Mouse (Mus musculus) kidney, embryonic 14.5 days (tissue): ENCODE measurements around the gene Olfr1228. TPM values are rescaled to one million over a fixed set of nuclear protein-coding genes. Genes with fewer than 3 reads are reported as not detected.

Source experiments
- ATAC-seq: fragments of 200-750 bp; cut with Nextera tagmentation; 2 replicates; pipeline ENCODE4 v1.8.0; 2017; ENCODE audit warnings: moderate number of reproducible peaks, mild to moderate bottlenecking, moderate TSS enrichment, moderate library complexity; ENCODE audit not compliant: low FRiP score, low TSS enrichment
- H3K27ac ChIP-seq: fragments of 300-500 bp; sonication (generic); 2 replicates; pipeline ENCODE4 v1.5.1; 2014; ENCODE audit warnings: low read depth, mild to moderate bottlenecking, low read length, moderate library complexity, mixed read lengths
- H3K27me3 ChIP-seq: fragments of 300-500 bp; sonication (generic); 2 replicates; pipeline ENCODE4 v1.6.1; 2014; ENCODE audit warnings: mild to moderate bottlenecking, low read length; ENCODE audit not compliant: control insufficient read depth, insufficient read depth
- H3K36me3 ChIP-seq: fragments of 300-500 bp; sonication (generic); 2 replicates; pipeline ENCODE4 v1.6.1; 2014; ENCODE audit warnings: low read length, mixed read lengths; ENCODE audit not compliant: control insufficient read depth, insufficient read depth
- H3K4me1 ChIP-seq: fragments of 300-500 bp; sonication (generic); 2 replicates; pipeline ENCODE4 v1.6.1; 2014; ENCODE audit warnings: low read length, mixed read lengths; ENCODE audit not compliant: control insufficient read depth, insufficient read depth
- H3K4me2 ChIP-seq: fragments of 300-500 bp; sonication (generic); replicated peaks from 2 replicates; pipeline ENCODE4 v1.6.1; 2014; ENCODE audit warnings: low read depth, mild to moderate bottlenecking, low read length
- H3K4me3 ChIP-seq: fragments of 300-500 bp; sonication (generic); 2 replicates; pipeline ENCODE4 v1.5.1; 2014; ENCODE audit warnings: mild to moderate bottlenecking, low read length
- H3K9ac ChIP-seq: fragments of 300-500 bp; sonication (generic); 2 replicates; pipeline ENCODE4 v1.6.1; 2014; ENCODE audit warnings: low read depth, mild to moderate bottlenecking, low read length, moderate library complexity
- H3K9me3 ChIP-seq: fragments of 300-500 bp; sonication (generic); 2 replicates; pipeline ENCODE4 v1.6.1; 2016; ENCODE audit warnings: low read length; ENCODE audit not compliant: control insufficient read depth
- WGBS: fragments of 180-500 bp; shearing (Covaris S2); extraction: QIAGEN DNeasy Blood & Tissue Kit; methylation state at CpG from one replicate; pipeline ENCODE4 v1.1.7; 2014; 5-methylcytosine and 5-hydroxymethylcytosine counted together
- polyA plus RNA-seq: library from polyadenylated mRNA; unstranded; fragments of >200 nt; fragmentation: Nextera tagmentation; extraction: Ambion mirVana; gene quantifications from 2 replicates; pipeline ENCODE4 v1.2.1, GENCODE M21; 2014

The Olfr1228 gene
- polyA plus RNA-seq: not detected in 2 replicates

DNA sequence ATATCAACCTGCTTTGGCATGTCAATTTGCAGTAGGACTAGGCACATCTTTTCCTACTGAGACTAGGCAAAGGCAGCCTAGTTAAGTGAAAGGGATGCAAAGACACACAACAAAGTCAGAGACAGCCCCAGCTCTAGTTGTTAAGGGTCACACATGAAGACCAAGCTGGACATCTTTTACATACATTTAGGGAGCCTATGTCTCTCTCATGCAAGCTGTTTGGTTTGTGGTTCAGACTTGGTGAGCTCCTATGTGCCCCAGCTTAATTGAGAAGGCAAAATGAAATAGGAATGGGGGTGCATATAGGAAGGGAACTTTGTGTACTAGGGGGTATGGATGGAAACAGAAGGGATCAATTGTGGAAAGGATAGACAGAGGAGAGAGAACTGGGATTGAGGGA is at the start of gene Olfr1228:
TSS of gene Olfr1228 (minus strand) at position 101 of the 400 bp plus-strand sequence.
- H3K36me3 ChIP-seq: no peaks in the 10 kb centered on the region
- no peaks in the 10 kb centered on the region for H3K27me3 ChIP-seq
- H3K9ac ChIP-seq: no peak within 1 kb of the TSS
- no peak for ATAC-seq
- no peak within 1 kb of the TSS for H3K4me3 ChIP-seq
- H3K4me2 ChIP-seq: no peak within 1 kb of the TSS
- no peak within 1 kb of the TSS for H3K27ac ChIP-seq
- H3K9me3 ChIP-seq: no peaks in the 10 kb centered on the region
- no peaks in the 10 kb centered on the region for H3K4me1 ChIP-seq

DNA sequence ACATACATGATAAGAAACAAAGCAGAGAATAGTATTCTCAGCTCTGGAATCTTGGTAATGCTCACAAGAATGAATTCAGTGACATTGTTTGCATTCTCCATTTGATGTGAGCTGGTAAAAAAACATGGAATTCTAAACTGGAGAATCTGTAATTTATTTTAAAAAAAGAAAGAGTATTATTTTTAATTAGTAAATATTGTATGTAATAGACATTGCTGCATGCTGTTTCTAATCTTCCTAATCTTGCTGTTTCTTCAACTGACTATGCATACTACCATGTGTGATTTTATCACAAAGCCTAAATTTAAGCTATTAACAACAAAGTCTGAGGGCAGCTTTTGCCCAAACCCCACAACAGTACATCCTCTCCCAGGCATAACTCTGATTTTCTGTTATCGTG is 43.3 kb upstream of the Olfr1228 start, which contains the start of gene Olfr1230:
TSS of gene Olfr1230 (minus strand) at position 101 of the 400 bp plus-strand sequence.
- no peak within 1 kb of the TSS for H3K4me2 ChIP-seq
- no peaks in the 10 kb centered on the region for H3K27me3 ChIP-seq
- H3K36me3 ChIP-seq: no peaks in the 10 kb centered on the region
- WGBS: 83% methylated on average over 1 of the region's 1 CpGs
- no peaks in the 10 kb centered on the region for H3K9me3 ChIP-seq
- no peaks in the 10 kb centered on the region for H3K4me1 ChIP-seq
- no peak within 1 kb of the TSS for H3K4me3 ChIP-seq
- ATAC-seq: no peak
- H3K27ac ChIP-seq: no peak within 1 kb of the TSS
- H3K9ac ChIP-seq: no peak within 1 kb of the TSS

DNA sequence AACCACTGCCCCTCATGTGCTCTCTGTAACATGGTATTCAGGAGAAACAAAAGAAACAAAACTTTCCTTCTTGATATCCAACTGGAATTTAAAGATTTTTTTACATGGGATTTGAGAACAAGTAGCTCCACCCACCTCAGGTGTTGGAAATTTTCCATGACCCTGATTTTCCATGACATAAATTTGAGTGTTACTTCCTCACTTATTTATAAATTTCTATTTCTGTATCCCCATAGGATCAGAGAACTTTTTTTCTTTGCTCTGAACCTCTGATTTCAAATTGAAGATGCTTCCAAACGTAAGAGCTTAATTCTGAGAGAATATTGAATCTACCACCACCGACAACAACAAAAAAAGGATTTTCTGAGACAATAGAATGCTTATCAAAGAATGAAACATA is 34.1 kb upstream of the Olfr1228 start, which contains the start of gene Olfr1229:
TSS of gene Olfr1229 (minus strand) at position 101 of the 400 bp plus-strand sequence.
- Histone ChIP-seq H3K36me3 (no peaks in the 10 kb centered on the region), H3K4me2 (no peak within 1 kb of the TSS), H3K27me3 (no peaks in the 10 kb centered on the region), H3K9me3 (no peaks in the 10 kb centered on the region), H3K9ac (no peak within 1 kb of the TSS), H3K4me1 (no peaks in the 10 kb centered on the region), H3K27ac (no peak within 1 kb of the TSS), H3K4me3 (no peak within 1 kb of the TSS)
- 86% methylated on average over 2 of the region's 2 CpGs for WGBS
- no peak for ATAC-seq

DNA sequence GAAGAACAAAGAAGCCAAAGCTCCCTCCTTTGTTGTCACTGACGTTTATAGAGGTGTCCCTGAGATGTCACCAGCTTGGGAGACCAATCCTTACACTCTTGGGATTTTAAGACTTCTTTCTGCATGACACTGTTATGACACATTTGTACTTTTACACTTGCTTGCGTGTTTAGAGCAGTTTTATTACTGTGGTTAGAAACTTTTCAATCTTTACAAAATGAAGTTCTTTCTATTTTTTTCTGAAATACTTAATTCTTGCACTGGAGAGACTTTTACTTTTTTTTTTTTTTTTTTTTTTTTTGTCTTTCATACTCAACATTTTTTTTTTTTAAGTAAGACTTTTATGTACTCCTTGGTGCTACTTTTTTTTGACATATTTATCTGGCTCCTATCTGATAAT is 53.9 kb downstream of the Olfr1228 start, which contains the start of gene Olfr1226:
TSS of gene Olfr1226 (minus strand) at position 101 of the 400 bp plus-strand sequence.
- Histone ChIP-seq H3K4me3 (no peak within 1 kb of the TSS), H3K27me3 (no peaks in the 10 kb centered on the region), H3K4me2 (no peak within 1 kb of the TSS), H3K9ac (no peak within 1 kb of the TSS), H3K36me3 (no peaks in the 10 kb centered on the region), H3K4me1 (no peaks in the 10 kb centered on the region), H3K9me3 (no peaks in the 10 kb centered on the region), H3K27ac (no peak within 1 kb of the TSS)
- WGBS: 55% methylated on average over 2 of the region's 2 CpGs
- ATAC-seq: no peak

Other genes with a start within 250 kb of the Olfr1228 start
- gene Olfr1215, start 247.1 kb downstream of the Olfr1228 start, polyA plus RNA-seq: not detected in 2 replicates
- not detected in 2 replicates for gene Olfr1216, start 235.7 kb downstream of the Olfr1228 start, polyA plus RNA-seq
- gene Olfr1217, start 222.0 kb downstream of the Olfr1228 start, polyA plus RNA-seq: not detected in 2 replicates
- gene Olfr1218, start 192.9 kb downstream of the Olfr1228 start, polyA plus RNA-seq: not detected in 2 replicates
- gene Olfr1219, start 170.5 kb downstream of the Olfr1228 start, polyA plus RNA-seq: not detected in 2 replicates
- not detected in 2 replicates for gene Olfr1220, start 147.2 kb downstream of the Olfr1228 start, polyA plus RNA-seq
- not detected in 2 replicates for gene Olfr1221, start 136.8 kb downstream of the Olfr1228 start, polyA plus RNA-seq
- gene Olfr1222, start 121.0 kb downstream of the Olfr1228 start, polyA plus RNA-seq: not detected in 2 replicates
- not detected in 2 replicates for gene Olfr1223, start 102.5 kb downstream of the Olfr1228 start, polyA plus RNA-seq
- gene Olfr1224-ps1, start 90.0 kb downstream of the Olfr1228 start, polyA plus RNA-seq: not detected in 2 replicates
- gene Olfr1225, start 79.4 kb downstream of the Olfr1228 start, polyA plus RNA-seq: not detected in 2 replicates
- not detected in 2 replicates for gene Olfr1226, start 54.0 kb downstream of the Olfr1228 start, polyA plus RNA-seq
- gene Olfr1229, start 34.0 kb upstream of the Olfr1228 start, polyA plus RNA-seq: not detected in 2 replicates
- gene Olfr1230, start 43.2 kb upstream of the Olfr1228 start, polyA plus RNA-seq: not detected in 2 replicates
- not detected in 2 replicates for gene Olfr1231, start 53.0 kb upstream of the Olfr1228 start, polyA plus RNA-seq
- not detected in 2 replicates for gene Olfr1232, start 75.6 kb upstream of the Olfr1228 start, polyA plus RNA-seq
- not detected in 2 replicates for gene Olfr1233, start 88.3 kb upstream of the Olfr1228 start, polyA plus RNA-seq
- gene Olfr1234, start 110.8 kb upstream of the Olfr1228 start, polyA plus RNA-seq: not detected in 2 replicates
- not detected in 2 replicates for gene Olfr1238, start 155.6 kb upstream of the Olfr1228 start, polyA plus RNA-seq
- not detected in 2 replicates for gene Olfr1239, start 166.3 kb upstream of the Olfr1228 start, polyA plus RNA-seq
- not detected in 2 replicates for gene Olfr1240, start 188.9 kb upstream of the Olfr1228 start, polyA plus RNA-seq
- not detected in 2 replicates for gene Olfr1241, start 233.1 kb upstream of the Olfr1228 start, polyA plus RNA-seq
- gene Olfr1242, start 244.3 kb upstream of the Olfr1228 start, polyA plus RNA-seq: not detected in 2 replicates